Mouse (Mus musculus): ENCODE results near the gene Cdc25b. TPM values are rescaled to one million over a fixed set of nuclear protein-coding genes. Genes with fewer than 3 reads are reported as not detected.

Cdc25b gene
- polyA plus RNA-seq, 1 experiment from 2014 or later = 38.7 TPM

DNA sequence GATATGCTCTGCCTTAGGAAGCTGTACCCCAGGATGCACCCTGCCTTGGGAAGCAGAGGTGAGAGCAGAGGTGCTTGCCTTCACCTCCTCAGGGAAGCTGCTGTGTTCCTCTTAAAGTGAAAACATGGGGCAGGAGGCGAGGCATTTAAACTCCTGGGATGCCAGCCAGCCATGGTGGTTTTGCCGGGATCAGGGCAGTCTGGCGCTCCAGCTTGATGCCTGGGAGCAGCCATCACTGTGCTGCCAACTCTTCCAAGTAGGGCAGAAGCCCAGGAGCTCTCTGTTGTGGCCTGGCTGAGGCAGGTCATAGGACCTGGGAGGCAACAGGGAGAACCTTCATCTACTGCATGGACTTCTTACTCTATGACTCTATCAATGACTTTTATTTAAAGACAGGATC, 14.5 kb downstream of the Cdc25b start:
- H3K27ac ChIP-seq (replicated peaks) = no peak overlapping the region
- DNase-seq (ENCODE audit: low spot score) (no peak), ATAC-seq (ENCODE audit: low FRiP score, low TSS enrichment) (no peak)
- H3K27me3 ChIP-seq (ENCODE audit: control insufficient read depth, insufficient read depth, low read length) = no peaks in the 10 kb centered on the region
- H3K4me1 ChIP-seq (replicated peaks; ENCODE audit: control insufficient read depth, insufficient read depth) = peaks cover 8% of the 10 kb centered on the region
- H3K9me3 ChIP-seq (ENCODE audit: control insufficient read depth, low read length) = no peaks in the 10 kb centered on the region
- H3K4me2 ChIP-seq (replicated peaks; ENCODE audit: low read depth) = no peak overlapping the region
- WGBS = 88% methylated on average over 3 of the region's 3 CpGs
- H3K9ac ChIP-seq (ENCODE audit: low read length) = no peak overlapping the region
- no peak overlapping the region for H3K4me3 ChIP-seq (ENCODE audit: low read depth, low read length)
- no peak for TF ChIP-seq CTCF (IDR thresholded peaks at IDR 0.05; ENCODE audit: low read depth)
- no peak for TF ChIP-seq EP300 (optimal IDR thresholded peaks at IDR 0.05)
- peaks cover 8% of the 10 kb centered on the region; the same call in 1 of the 2 replicates for H3K36me3 ChIP-seq (ENCODE audit: control insufficient read depth, insufficient read depth, low read length)

DNA sequence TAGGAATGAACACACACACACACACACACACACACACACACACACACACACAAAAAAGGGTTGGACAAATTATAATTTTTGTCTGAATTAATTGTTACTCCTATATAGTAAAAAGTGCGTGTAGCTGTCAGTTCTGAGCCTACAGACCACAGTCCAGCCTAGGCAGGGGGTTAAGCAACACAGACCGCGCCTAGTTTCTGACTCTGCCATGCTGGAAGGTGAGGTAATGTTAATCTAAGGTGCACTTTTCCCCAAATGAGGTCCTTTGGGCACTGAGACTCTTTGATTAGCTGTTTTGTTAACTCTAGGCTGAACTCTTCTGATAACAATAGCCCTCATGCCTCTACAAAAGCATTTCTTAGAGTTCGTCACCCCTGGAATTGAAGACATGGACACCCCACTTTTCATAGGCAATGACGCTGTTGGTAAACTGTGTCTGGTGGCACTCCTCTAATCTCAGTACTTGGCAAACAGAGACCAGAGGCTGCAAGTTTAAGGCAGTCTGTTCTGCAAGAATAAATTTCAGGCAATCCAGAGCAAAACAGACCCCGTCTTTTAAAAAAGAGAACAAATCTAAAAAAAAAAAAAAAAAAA, 17.2 kb downstream of the Cdc25b start:
- H3K9ac ChIP-seq (ENCODE audit: low read length) = no peak overlapping the region; the same call in 1 of the 2 replicates
- H3K27ac ChIP-seq (replicated peaks) = peak overlapping the region; percentile 97
- ATAC-seq (ENCODE audit: low FRiP score, low TSS enrichment) (peak; percentile 68), DNase-seq (ENCODE audit: low spot score) (peak; percentile 71)
- H3K36me3 ChIP-seq (ENCODE audit: control insufficient read depth, insufficient read depth, low read length) = peaks cover 5% of the 10 kb centered on the region; the same call in 1 of the 2 replicates
- WGBS = 52% methylated on average over 6 of the region's 6 CpGs
- no peaks in the 10 kb centered on the region for H3K9me3 ChIP-seq (ENCODE audit: control insufficient read depth, low read length)
- peaks cover 8% of the 10 kb centered on the region for H3K4me1 ChIP-seq (replicated peaks; ENCODE audit: control insufficient read depth, insufficient read depth)
- H3K4me3 ChIP-seq (ENCODE audit: low read depth, low read length) = no peak overlapping the region
- H3K27me3 ChIP-seq (ENCODE audit: control insufficient read depth, insufficient read depth, low read length) = no peaks in the 10 kb centered on the region
- peak overlapping the region; percentile 14; the same call in 1 of the 2 replicates for H3K4me2 ChIP-seq (replicated peaks; ENCODE audit: low read depth)
- no peak for TF ChIP-seq CTCF (IDR thresholded peaks at IDR 0.05; ENCODE audit: low read depth)
- TF ChIP-seq EP300 (optimal IDR thresholded peaks at IDR 0.05) = no peak

DNA sequence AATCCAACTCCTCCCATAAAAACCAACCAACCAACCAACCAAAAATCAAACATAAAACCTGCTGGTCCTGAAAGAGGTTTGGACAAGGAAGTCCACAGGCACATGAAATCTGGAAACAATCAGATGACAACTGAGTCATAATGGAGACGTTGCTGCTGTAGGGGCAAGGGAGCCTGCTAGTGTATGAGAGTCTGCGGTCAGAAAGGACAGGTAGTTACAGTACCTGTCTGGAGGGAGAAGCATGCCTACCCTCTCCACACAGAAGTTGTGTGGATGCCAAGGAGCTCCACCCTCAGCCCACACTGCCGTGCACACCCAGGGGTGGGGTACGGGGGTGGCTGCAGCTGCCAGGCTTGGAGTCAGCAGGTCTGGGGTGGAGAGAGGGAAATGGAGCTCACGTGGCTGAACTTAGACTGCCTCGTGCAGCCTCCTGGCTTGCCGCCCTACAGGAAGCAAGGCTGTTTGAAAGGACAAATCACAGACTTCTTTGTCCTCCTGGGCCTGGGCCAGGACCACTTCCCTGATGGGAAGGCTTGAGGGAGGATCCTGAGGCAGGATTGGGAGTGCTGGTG, 17.7 kb downstream of the Cdc25b start:
- ATAC-seq (ENCODE audit: low FRiP score, low TSS enrichment) (peak; percentile 95), DNase-seq (ENCODE audit: low spot score) (peak; percentile 98)
- peak overlapping the region; percentile 34; the same call in 1 of the 2 replicates for H3K4me2 ChIP-seq (replicated peaks; ENCODE audit: low read depth)
- H3K4me1 ChIP-seq (replicated peaks; ENCODE audit: control insufficient read depth, insufficient read depth) = peaks cover 12% of the 10 kb centered on the region
- peak overlapping the region; percentile 97 for H3K27ac ChIP-seq (replicated peaks)
- WGBS = 8% methylated on average over 7 of the region's 7 CpGs
- no peak overlapping the region for H3K4me3 ChIP-seq (ENCODE audit: low read depth, low read length)
- H3K27me3 ChIP-seq (ENCODE audit: control insufficient read depth, insufficient read depth, low read length) = no peaks in the 10 kb centered on the region
- H3K9ac ChIP-seq (ENCODE audit: low read length) = peak overlapping the region; percentile 27; the same call in 1 of the 2 replicates
- TF ChIP-seq EP300 (optimal IDR thresholded peaks at IDR 0.05) (peak; percentile 91), CTCF (IDR thresholded peaks at IDR 0.05; ENCODE audit: low read depth) (no peak)
- H3K36me3 ChIP-seq (ENCODE audit: control insufficient read depth, insufficient read depth, low read length) = peaks cover 5% of the 10 kb centered on the region; the same call in 1 of the 2 replicates
- H3K9me3 ChIP-seq (ENCODE audit: control insufficient read depth, low read length) = no peaks in the 10 kb centered on the region

DNA sequence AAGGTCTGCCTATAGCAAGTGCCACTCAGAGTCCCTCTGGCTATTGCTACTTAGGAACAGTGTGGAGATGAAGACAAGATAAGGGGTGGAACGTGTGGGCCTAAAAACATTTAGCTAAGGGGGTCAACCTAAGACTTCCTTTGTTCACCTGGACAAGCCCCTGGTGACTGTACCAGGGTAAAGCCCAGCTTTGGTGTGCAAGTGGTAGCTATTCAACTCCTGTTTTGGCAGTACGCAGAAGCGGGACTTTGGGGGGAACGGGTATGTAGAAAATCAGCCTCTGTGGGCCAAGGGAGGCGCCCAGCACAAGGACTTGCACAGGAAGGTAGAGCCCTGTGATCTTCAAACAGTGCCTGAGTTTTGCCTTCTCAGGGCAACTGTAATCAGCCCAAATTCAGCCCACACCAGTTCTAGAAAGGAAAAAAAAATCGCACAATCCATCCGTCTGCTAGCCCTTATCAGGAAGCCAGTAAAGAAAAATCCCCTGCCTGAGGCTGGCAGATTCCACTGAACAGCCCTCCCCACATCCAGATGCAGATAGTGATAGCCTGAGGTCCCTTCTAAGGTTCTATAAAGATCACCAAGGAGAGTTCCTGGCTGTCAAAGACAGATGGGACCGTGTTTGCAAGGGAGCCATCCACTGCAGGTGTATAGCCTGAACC, 18.9 kb downstream of the Cdc25b start:
- whole genome bisulfite sequencing = 69% methylated on average over 8 of the region's 8 CpGs
- Histone ChIP-seq H3K9ac (ENCODE audit: low read length) (no peak overlapping the region), H3K9me3 (ENCODE audit: control insufficient read depth, low read length) (no peaks in the 10 kb centered on the region), H3K4me1 (replicated peaks; ENCODE audit: control insufficient read depth, insufficient read depth) (peaks cover 14% of the 10 kb centered on the region), H3K4me3 (ENCODE audit: low read depth, low read length) (no peak overlapping the region), H3K27ac (replicated peaks) (peak overlapping the region; percentile 97), H3K4me2 (replicated peaks; ENCODE audit: low read depth) (no peak overlapping the region; the same call in 1 of the 2 replicates), H3K36me3 (ENCODE audit: control insufficient read depth, insufficient read depth, low read length) (no peaks in the 10 kb centered on the region), H3K27me3 (ENCODE audit: control insufficient read depth, insufficient read depth, low read length) (no peaks in the 10 kb centered on the region)
- DNase-seq (ENCODE audit: low spot score) (no peak), ATAC-seq (ENCODE audit: low FRiP score, low TSS enrichment) (no peak)
- TF ChIP-seq EP300 (optimal IDR thresholded peaks at IDR 0.05) (no peak), CTCF (IDR thresholded peaks at IDR 0.05; ENCODE audit: low read depth) (no peak)

DNA sequence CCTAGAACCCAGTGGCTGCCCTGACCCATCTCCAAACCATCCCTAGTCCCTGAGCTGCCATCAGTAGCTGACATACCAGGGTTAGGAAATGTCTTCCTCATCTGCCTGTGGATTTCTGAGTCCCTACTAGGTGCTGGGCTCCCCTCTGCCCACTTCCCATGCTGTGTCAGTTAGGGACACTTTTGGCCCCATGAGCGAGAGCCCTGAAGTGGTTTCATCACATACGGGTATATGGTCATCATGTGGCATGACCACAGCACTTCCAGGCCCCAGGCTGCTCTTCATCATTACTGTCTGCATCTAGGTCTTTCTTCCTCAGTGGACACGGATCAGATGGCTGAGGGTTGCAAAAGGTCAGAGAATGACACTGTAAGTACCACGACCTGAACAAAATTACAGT, 20.0 kb downstream of the Cdc25b start, which contains the start of gene Ap5s1:
Gene Ap5s1, plus strand, starts transcription at position 301 of the 400 bp plus-strand sequence.
- Histone ChIP-seq H3K4me3 (ENCODE audit: low read depth, low read length) (no peak within 1 kb of the TSS), H3K9me3 (ENCODE audit: control insufficient read depth, low read length) (no peaks in the 10 kb centered on the region), H3K4me1 (replicated peaks; ENCODE audit: control insufficient read depth, insufficient read depth) (peaks cover 16% of the 10 kb centered on the region), H3K27me3 (ENCODE audit: control insufficient read depth, insufficient read depth, low read length) (no peaks in the 10 kb centered on the region), H3K27ac (replicated peaks) (no peak within 1 kb of the TSS), H3K4me2 (replicated peaks; ENCODE audit: low read depth) (no peak within 1 kb of the TSS), H3K36me3 (ENCODE audit: control insufficient read depth, insufficient read depth, low read length) (no peaks in the 10 kb centered on the region), H3K9ac (ENCODE audit: low read length) (no peak within 1 kb of the TSS)
- TF ChIP-seq EP300 (optimal IDR thresholded peaks at IDR 0.05) (no peak), CTCF (IDR thresholded peaks at IDR 0.05; ENCODE audit: low read depth) (no peak)
- ATAC-seq (ENCODE audit: low FRiP score, low TSS enrichment) (no peak), DNase-seq (ENCODE audit: low spot score) (no peak)
- 80% methylated on average over 4 of the region's 4 CpGs for WGBS

All from stomach, postnatal 0 days (tissue).